ENCODE assay signal across 22 mouse cellular contexts in the genomic region with DNA sequence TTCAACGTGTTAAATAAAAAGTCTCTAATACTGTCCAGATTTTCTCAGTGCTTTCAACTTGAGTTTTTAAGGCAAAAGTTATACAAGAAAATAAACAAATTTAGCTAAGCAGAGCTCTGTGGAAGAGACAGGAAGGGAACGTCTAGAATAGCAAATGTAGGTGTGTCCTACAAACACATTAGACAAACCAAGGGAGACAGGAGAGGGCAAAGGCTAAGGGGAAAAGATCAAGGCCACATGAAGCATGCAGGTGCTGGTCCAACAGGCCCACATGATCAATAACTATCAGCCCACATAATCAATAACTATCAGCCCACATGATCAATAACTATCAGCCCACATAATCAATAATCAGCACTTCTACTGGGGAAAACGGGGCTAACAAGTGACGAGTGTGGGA.
"Had no signal": no experiment of that assay in that cellular context is flagged by ENCODE, and none has a peak within 500 bp of the region (broad histone marks: within the 10 kb centered on the region; RNA-seq: fewer than 3 reads in every experiment).

No protein-coding gene starts in this region.

- H3K36me3 ChIP-seq: liver, embryonic 15.5 days; midbrain, embryonic 12.5 days; neural tube, embryonic 15.5 days had no signal

- H3K9me3 ChIP-seq: liver, embryonic 15.5 days; lung, embryonic 15.5 days; midbrain, embryonic 10.5 days; midbrain, embryonic 12.5 days; neural tube, embryonic 13.5 days; neural tube, embryonic 15.5 days had no signal

- DNase-seq: lung, adult 2 months; lung, postnatal 14 days; lung, postnatal 36 days; midbrain, embryonic 14.5 days; retina, postnatal 1 day; right cerebral cortex, adult 18-20 months; right cerebral cortex, postnatal 25 days; right cerebral cortex, postnatal 4 days; spleen, adult 18-20 months; thymus, adult 18-20 months; thymus, postnatal 14 days; thymus, postnatal 4 days had no signal

- H3K4me3 ChIP-seq: liver, embryonic 15.5 days; lung, embryonic 15.5 days; midbrain, embryonic 10.5 days; midbrain, embryonic 12.5 days; myocyte; neural tube, embryonic 13.5 days; neural tube, embryonic 15.5 days had no signal

- H3K9ac ChIP-seq: liver, embryonic 15.5 days; lung, embryonic 15.5 days; midbrain, embryonic 12.5 days; neural tube, embryonic 13.5 days; neural tube, embryonic 15.5 days had no signal

- H3K4me1 ChIP-seq: neural tube, embryonic 15.5 days had no signal

- H3K4me2 ChIP-seq: liver, embryonic 15.5 days; lung, embryonic 15.5 days; midbrain, embryonic 12.5 days; neural tube, embryonic 13.5 days; neural tube, embryonic 15.5 days had no signal

- H3K27ac ChIP-seq: liver, embryonic 15.5 days; lung, embryonic 15.5 days; macrophage; midbrain, embryonic 10.5 days; midbrain, embryonic 12.5 days; neural tube, embryonic 13.5 days; neural tube, embryonic 15.5 days had no signal

- H3K27me3 ChIP-seq: liver, embryonic 15.5 days; lung, embryonic 15.5 days; midbrain, embryonic 12.5 days; neural tube, embryonic 13.5 days; neural tube, embryonic 15.5 days had no signal

- ATAC-seq: lung, postnatal 0 days; midbrain, embryonic 16.5 days had no signal
